Mouse (Mus musculus): Measurements from ENCODE around the gene Ankrd26. TPM values are rescaled to one million over a fixed set of nuclear protein-coding genes. Genes with fewer than 3 reads are reported as not detected.

The Ankrd26 gene
- polyA plus RNA-seq, 1 experiment: 1.2 TPM

GRCm38 (mm10) chr6:118454452-118454851 lies 107.6 kb downstream of the Ankrd26 start:
- Histone ChIP-seq H3K4me1 (ENCODE audit: control insufficient read depth, insufficient read depth, insufficient read length) (no peaks in the 10 kb centered on the region), H3K27ac (ENCODE audit: insufficient read depth, low read length) (no peak overlapping the region), H3K27me3 (ENCODE audit: control insufficient read depth, insufficient read depth, low read length) (no peaks in the 10 kb centered on the region), H3K36me3 (ENCODE audit: control insufficient read depth, insufficient read depth, low read length) (no peaks in the 10 kb centered on the region), H3K4me3 (ENCODE audit: extremely low read depth, insufficient read depth, insufficient read length) (no peak overlapping the region)
- no peak for DNase-seq (ENCODE audit: low read depth in 1 of 2, low spot score in 2 of 2)
- 61% methylated on average over 8 of the region's 8 CpGs for WGBS
- no peak for TF ChIP-seq CTCF (IDR thresholded peaks at IDR 0.05; ENCODE audit: extremely low read depth, insufficient read depth, insufficient read length, insufficient replicate concordance)
- no peak for TF ChIP-seq POLR2A (IDR thresholded peaks at IDR 0.05; ENCODE audit: low read depth, low read length)

Other genes with a start within 250 kb of the Ankrd26 start
- 3.5 and 3.8 TPM in 2 replicates for gene Bms1, start 142.8 kb downstream of the Ankrd26 start, polyA plus RNA-seq (2012; rRNA removed)
- gene Zfp248, start 106.7 kb downstream of the Ankrd26 start, polyA plus RNA-seq (2012; rRNA removed): 0.33 and 0.44 TPM in 2 replicates
- gene Zfp9, start 82.9 kb downstream of the Ankrd26 start, polyA plus RNA-seq (2012; rRNA removed): 0.23 TPM in 2 replicates